Mouse (Mus musculus) naive thymus-derived CD4-positive, alpha-beta T cell, adult 5 months (primary cell): ENCODE measurements around the gene Mfsd2b. TPM values are rescaled to one million over a fixed set of nuclear protein-coding genes. Genes with fewer than 3 reads are reported as not detected.

Experiments
- polyA plus RNA-seq: library from polyadenylated mRNA; unstranded; fragments of 100-300 nt; shearing (Covaris generic); gene quantifications from one replicate; pipeline ENCODE4 v1.2.1, GENCODE M21; 2017

The Mfsd2b gene
- polyA plus RNA-seq: 0.32 TPM

DNA sequence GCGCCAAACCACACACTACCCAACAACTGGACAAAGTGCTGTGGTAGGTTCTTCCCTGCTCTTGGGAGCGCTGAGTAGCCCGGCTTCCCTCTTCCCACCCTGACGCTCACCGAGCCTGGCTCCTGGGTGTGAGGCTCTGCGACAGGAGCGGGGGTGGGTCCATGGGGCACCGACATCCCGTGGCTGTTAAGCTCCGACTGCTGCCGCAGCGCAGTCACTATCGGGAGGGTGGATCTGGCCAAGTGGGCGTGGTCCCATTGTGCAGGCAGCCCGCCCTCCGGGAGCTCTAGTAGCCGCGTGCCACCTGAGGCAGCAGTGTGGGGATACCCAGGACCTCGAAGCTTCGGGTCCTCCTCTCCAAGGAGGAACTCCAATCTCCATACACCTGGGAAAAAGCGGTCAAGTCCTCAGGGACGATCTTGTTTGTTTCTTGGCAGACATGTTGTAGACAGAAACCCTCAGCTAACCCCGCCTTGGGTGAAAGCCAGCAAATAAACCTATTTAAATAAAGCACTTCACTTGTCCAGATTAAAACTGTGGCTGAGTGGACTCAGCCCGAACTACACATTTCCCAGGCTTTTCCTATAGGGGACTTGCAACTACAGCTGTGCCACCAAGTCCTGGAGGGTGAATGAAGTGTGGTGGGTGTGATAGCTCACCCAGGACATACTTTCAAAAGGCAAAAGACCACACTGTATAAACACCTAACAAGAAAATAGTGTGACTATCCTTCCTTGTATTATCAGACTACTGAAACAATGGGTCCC is at the start of gene Mfsd2b:
Gene Mfsd2b, minus strand, starts transcription at position 199 of the 767 bp plus-strand sequence.

DNA sequence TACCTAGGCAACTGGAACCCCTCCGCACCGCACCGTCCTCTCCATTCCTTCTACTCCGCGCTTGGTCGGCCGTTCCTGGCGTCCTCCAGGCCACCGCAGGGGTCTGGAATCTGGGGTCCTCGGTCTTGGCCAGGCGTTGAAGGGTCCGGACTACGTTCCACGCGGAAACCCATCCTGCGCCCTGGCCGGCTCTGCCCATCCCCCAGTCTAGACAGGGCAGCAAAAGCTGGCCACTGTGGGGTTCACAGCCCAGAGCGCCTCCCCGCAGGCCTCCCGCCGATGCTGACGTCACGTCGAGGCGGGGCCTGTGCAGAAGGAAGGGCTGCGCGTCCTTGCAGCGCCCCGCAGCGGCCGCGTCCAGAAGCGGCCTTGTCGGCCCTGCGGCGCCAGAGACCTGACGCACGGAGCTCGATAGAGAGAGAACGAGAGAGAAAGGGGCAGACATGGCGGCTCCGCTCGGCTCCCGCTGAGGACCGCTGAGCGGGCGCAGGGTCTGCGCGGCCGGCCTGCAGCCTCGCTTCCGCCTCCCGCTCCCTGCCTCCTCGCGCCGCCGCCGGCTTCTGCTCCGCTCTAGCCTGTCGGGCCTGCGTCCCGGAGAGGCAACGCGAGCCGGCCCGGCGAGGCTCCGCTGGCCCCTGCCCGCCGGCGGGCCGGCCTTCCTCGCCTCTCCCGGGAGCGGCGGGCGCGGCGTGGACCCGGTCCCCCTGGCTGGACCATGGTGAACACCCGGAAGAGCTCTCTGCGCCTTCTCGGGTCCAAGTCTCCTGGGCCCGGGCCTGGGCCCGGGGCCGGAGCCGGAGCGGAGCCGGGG is 43.0 kb upstream of the Mfsd2b start, which contains the start of gene Atad2b:
Gene Atad2b, plus strand, starts transcription at position 360 of the 811 bp plus-strand sequence.

DNA sequence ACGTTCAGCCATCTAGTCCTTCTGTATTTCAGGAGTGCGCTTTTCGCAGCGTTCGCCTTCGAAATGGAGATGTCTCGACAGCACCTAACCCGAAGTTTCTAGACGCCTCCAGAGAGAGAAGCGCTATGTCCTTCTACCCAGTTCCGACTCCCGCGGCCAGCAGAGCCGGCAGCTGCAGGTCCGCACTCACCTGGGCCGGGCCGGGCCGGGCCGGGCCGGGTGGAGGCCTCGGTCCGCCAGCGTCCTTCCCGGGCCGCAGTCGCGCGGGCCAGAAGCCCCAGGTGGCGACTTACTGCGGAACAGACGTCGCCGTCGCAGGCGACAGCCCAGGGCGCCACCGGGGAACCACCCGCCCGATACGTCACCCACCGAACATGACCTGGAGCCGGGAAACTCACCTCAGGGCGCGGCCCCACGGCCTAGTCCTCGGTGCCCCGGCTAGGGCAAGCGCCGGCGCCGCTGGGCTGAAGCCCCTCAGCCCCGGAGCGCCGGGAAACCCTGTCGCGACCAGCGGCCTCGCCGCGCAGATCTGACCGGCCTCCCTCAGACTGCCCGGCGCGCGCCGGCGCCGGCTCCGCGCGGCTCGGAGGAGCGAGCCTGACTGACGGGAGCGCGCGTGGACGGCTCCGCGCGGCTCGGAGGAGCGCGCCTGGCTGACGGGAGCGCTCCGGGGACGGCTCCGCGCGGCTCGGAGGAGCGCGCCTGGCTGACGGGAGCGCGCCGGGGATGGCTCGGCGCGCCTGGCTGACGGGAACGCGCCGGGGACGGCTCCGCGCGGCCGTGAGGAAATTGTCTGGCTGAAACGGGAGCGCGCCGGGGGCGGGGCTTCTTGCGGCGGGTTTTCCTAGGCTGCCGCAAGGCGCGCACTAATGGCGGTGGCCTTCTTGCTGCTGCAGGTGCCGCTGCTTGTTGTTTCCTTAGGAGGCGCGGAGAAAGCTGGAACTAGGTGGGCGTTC is 33.1 kb upstream of the Mfsd2b start, which contains the start of gene Ubxn2a:
Gene Ubxn2a, minus strand, starts transcription at position 755 of the 956 bp plus-strand sequence.

DNA sequence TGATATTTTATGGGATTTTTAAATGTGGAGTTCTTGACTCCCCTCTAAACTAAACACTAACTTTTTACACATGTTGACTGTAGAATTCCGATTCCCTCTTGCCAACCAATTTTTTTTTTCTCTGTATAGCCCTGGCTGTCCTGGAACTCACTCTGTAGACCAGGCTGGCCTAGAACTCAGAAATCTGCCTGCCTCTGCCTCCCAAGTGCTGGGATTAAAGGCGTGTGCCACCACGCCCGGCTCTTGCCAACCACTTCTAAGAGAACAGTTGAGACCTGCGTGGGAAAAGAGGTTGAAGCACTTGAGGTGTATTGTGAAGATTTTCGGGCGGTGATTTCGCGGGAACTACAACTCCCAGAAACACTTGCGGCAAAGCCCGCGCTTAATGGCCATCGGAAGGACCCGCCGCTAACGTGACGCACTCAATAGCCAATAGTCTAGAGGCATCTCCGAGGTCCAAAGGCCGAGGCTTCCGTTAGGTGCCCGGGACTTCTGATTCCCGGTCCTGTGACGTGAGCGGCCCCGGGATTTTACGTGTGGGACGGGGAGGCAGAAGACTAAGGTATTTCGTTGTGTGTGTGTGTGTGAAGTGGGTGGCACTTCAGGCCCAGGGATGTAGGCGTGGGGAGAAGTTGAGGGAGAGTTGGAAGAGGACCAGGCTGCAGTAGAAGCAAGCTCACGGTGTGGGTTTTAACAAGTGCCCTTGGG is 31.1 kb downstream of the Mfsd2b start, which contains the start of gene Wdcp:
Gene Wdcp, plus strand, starts transcription at position 414 of the 708 bp plus-strand sequence.

DNA sequence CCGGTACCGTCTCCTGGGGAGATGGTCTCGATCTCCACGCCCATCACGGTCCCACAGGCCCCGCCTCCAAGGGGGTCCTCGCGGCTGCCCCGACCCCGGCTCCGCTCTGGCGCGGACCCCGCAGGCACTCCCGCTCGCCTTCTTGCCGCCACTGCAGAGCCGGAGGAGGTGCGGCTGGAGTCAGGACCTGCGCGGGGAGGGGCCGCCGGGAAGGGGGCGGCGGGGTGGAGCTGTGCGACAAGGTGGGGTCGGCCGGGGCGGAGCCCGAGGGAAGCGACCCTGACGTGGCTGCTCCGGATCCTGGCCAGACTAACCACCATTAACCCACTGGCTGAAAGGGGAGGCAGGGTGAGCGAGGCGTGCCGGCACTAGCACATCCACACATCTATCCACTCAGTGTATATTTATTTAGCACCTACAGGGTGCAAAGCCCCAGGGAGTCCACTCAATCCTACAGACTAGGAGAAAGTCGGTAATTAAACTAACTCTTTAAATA is 32.7 kb downstream of the Mfsd2b start, which contains the start of gene Fkbp1b:
Gene Fkbp1b, minus strand, starts transcription at position 200 of the 496 bp plus-strand sequence.

DNA sequence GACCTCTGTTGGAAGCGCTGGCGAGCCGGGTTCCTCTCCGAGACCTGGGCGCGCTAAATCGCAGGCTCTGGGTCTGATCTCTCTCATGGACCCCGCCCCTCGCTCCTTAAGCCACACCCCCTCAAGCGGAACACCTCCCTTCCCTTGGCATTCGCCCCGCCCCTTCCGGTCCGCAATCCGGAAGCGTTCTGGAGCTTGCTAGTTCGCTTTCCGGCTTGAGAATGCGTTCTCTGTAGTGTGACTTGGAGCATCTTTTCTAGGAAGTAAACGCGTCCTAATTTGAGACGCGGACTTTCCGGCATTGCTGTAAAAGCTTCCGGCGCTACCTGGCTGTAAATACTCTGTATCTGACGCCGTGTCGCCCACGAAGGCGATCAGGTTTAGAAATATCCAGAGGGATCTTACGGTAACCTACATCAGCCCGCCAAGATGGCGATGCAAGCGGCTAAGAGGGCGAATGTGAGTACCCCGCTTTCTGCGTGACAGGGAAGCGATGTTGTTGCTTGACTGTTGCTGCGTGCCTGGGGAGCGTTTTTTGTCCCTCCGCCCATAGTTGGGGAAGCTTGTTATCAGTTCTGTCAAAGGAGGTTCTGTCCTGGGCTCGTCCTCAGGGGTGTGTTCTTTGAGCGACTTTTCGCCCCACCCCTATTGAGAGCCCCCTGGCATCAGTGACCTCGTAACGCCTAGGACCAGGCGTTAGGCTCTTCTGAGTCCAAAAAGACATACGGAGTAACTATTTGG is 56.6 kb downstream of the Mfsd2b start, which contains the start of gene Sf3b6:
Gene Sf3b6, plus strand, starts transcription at position 184 of the 741 bp plus-strand sequence.

Other genes starting within 250 kb of the Mfsd2b start
- 0.19 TPM for gene Fam228a, start 135.9 kb downstream of the Mfsd2b start, polyA plus RNA-seq
- not detected for gene Pfn4, start 105.3 kb downstream of the Mfsd2b start, polyA plus RNA-seq
- not detected for gene Fam228b, start 105.1 kb downstream of the Mfsd2b start, polyA plus RNA-seq
- gene Sf3b6, start 56.8 kb downstream of the Mfsd2b start, polyA plus RNA-seq: 314 TPM
- not detected for gene Fkbp1b, start 32.8 kb downstream of the Mfsd2b start, polyA plus RNA-seq
- gene Wdcp, start 31.1 kb downstream of the Mfsd2b start, polyA plus RNA-seq: 9.2 TPM
- gene Ubxn2a, start 33.3 kb upstream of the Mfsd2b start, polyA plus RNA-seq: 58.2 TPM
- gene Atad2b, start 43.0 kb upstream of the Mfsd2b start, polyA plus RNA-seq: 60.1 TPM